Mouse (Mus musculus) heart, adult 2 months (tissue): Measurements from ENCODE around the gene Nfia.

Experiments used
- CTCF ChIP-seq: fragments of 200-600 bp; IDR thresholded peaks from 2 replicates; pipeline ENCODE4 v1.8.1; 2022; ENCODE audit warnings: antibody characterized with exemption, mild to moderate bottlenecking, moderate library complexity
- POLR2A ChIP-seq: fragments of 200-500 bp; IDR thresholded peaks from 2 replicates; pipeline ENCODE4 v1.6.1; 2011; ENCODE audit warnings: mild to moderate bottlenecking, low read depth, low read length, control low read depth; ENCODE audit not compliant: insufficient read depth

GRCm38 (mm10) chr4:97773791-97774190 is 1.3 kb downstream of the Nfia start:
- TF ChIP-seq CTCF (no peak), POLR2A (no peak)
